Mouse (Mus musculus): ENCODE results near the gene Med31.

- TF ChIP-seq CTCF (conservative IDR thresholded peaks at IDR 0.05 in 1 of 2, IDR thresholded peaks at IDR 0.05 in 1 of 2; ENCODE audit: low read depth in 2 of 2, low read length in 2 of 2) (no peak), MAZ (IDR thresholded peaks at IDR 0.05; ENCODE audit: low read depth, low read length) (no peak), ZNF384 (IDR thresholded peaks at IDR 0.05; ENCODE audit: low read depth, low read length) (no peak), USF2 (conservative IDR thresholded peaks at IDR 0.05; ENCODE audit: low read depth, low read length) (no peak), POLR2A (IDR thresholded peaks at IDR 0.05; ENCODE audit: low read depth, low read length) (no peak), MAFK (IDR thresholded peaks at IDR 0.05; ENCODE audit: insufficient replicate concordance, low read length) (no peak), SIN3A (IDR thresholded peaks at IDR 0.05; ENCODE audit: low read length) (no peak), GABPA (IDR thresholded peaks at IDR 0.05; ENCODE audit: insufficient replicate concordance, low read depth, low read length) (no peak)
Measured at GRCm38 (mm10) chr11:72205256-72205655, 10.1 kb downstream of the Med31 start.
